Mouse (Mus musculus): ENCODE results near the gene Gab1.
A peak's percentile ranks its signal among the peaks of the same experiment; 100 is the strongest.

The Gab1 gene

GRCm38 (mm10) chr8:80810916-80811315 lies 69.4 kb downstream of the Gab1 start:
- DNase-seq (ENCODE audit: low spot score): no peak

GRCm38 (mm10) chr8:80810442-80810841 lies 69.9 kb downstream of the Gab1 start:
- DNase-seq (ENCODE audit: low spot score): no peak

GRCm38 (mm10) chr8:80807807-80808505 lies 72.4 kb downstream of the Gab1 start:
- no peak for DNase-seq (ENCODE audit: low spot score)

- DNase-seq (ENCODE audit: low spot score): no peak
These were observed 76.2 kb downstream of the Gab1 start for GRCm38 (mm10) chr8:80804066-80804619.

GRCm38 (mm10) chr8:80798778-80799177 lies 81.5 kb downstream of the Gab1 start:
- no peak for DNase-seq (ENCODE audit: low spot score)

- no peak for DNase-seq (ENCODE audit: low spot score)
These were observed 82.0 kb downstream of the Gab1 start for GRCm38 (mm10) chr8:80798198-80798777.

GRCm38 (mm10) chr8:80796070-80796469 lies 84.2 kb downstream of the Gab1 start:
- DNase-seq (ENCODE audit: low spot score): no peak

- DNase-seq (ENCODE audit: low spot score): no peak
These were observed 85.5 kb downstream of the Gab1 start for GRCm38 (mm10) chr8:80794585-80795509.

- no peak for DNase-seq (ENCODE audit: low spot score)
These were observed 86.4 kb downstream of the Gab1 start for GRCm38 (mm10) chr8:80793791-80794515.

GRCm38 (mm10) chr8:80792214-80792613 lies 88.1 kb downstream of the Gab1 start:
- DNase-seq (ENCODE audit: low spot score): no peak

GRCm38 (mm10) chr8:80789324-80789723 lies 91.0 kb downstream of the Gab1 start:
- no peak for DNase-seq (ENCODE audit: low spot score)

- DNase-seq (ENCODE audit: low spot score): no peak
These were observed 95.8 kb downstream of the Gab1 start for GRCm38 (mm10) chr8:80784559-80784958.

GRCm38 (mm10) chr8:80783271-80783670 lies 97.0 kb downstream of the Gab1 start:
- no peak for DNase-seq (ENCODE audit: low spot score)

GRCm38 (mm10) chr8:80781338-80781737 lies 99.0 kb downstream of the Gab1 start:
- no peak for DNase-seq (ENCODE audit: low spot score)

- no peak for DNase-seq (ENCODE audit: low spot score)
These were observed 100.0 kb downstream of the Gab1 start for GRCm38 (mm10) chr8:80780271-80780670.

- DNase-seq (ENCODE audit: low spot score): no peak
These were observed 103.9 kb downstream of the Gab1 start for GRCm38 (mm10) chr8:80776436-80776835.

GRCm38 (mm10) chr8:80772732-80773460 lies 107.4 kb downstream of the Gab1 start:
- DNase-seq (ENCODE audit: low spot score): peak; percentile 27

- no peak for DNase-seq (ENCODE audit: low spot score)
These were observed 111.9 kb downstream of the Gab1 start for GRCm38 (mm10) chr8:80768451-80768850.

GRCm38 (mm10) chr8:80753017-80753715 lies 127.2 kb downstream of the Gab1 start:
- peak; percentile 86 for DNase-seq (ENCODE audit: low spot score)

GRCm38 (mm10) chr8:80752429-80752828 lies 127.9 kb downstream of the Gab1 start:
- DNase-seq (ENCODE audit: low spot score): no peak

All from MN1 (cell line).